Mouse (Mus musculus): ENCODE data around the gene Gng7. TPM values are rescaled to one million over a fixed set of nuclear protein-coding genes. Genes with fewer than 3 reads are reported as not detected.

Gene Gng7
- polyA plus RNA-seq, 1 experiment from 2014 or later: 1.3 TPM

GRCm38 (mm10) chr10:80932700-80933420 lies 81.9 kb downstream of the Gng7 start:
- no peaks in the 10 kb centered on the region for H3K36me3 ChIP-seq (replicated peaks; ENCODE audit: insufficient read depth, low read length)
- peak overlapping the region; percentile 92 for H3K4me2 ChIP-seq (ENCODE audit: low read depth, low read length)
- TF ChIP-seq EP300 (IDR thresholded peaks at IDR 0.05; ENCODE audit: low read depth) (no peak), CTCF (IDR thresholded peaks at IDR 0.05; ENCODE audit: low read depth) (no peak)
- H3K27ac ChIP-seq (ENCODE audit: low read depth): peak overlapping the region; percentile 66
- no peak for DNase-seq
- WGBS (ENCODE audit: insufficient replicate concordance): 3% methylated on average over 17 of the region's 17 CpGs
- ATAC-seq: no peak
- H3K9me3 ChIP-seq (ENCODE audit: low read length): no peaks in the 10 kb centered on the region
- H3K4me1 ChIP-seq (ENCODE audit: insufficient read depth): peaks cover 73% of the 10 kb centered on the region
- H3K4me3 ChIP-seq (ENCODE audit: low read depth, low read length): peak overlapping the region; percentile 75
- H3K9ac ChIP-seq (replicated peaks): peak overlapping the region; percentile 85
- H3K27me3 ChIP-seq (ENCODE audit: insufficient read depth, low read length): peaks cover 49% of the 10 kb centered on the region

- Histone ChIP-seq H3K4me2 (ENCODE audit: low read depth, low read length) (peak overlapping the region; percentile 92), H3K9me3 (ENCODE audit: low read length) (no peaks in the 10 kb centered on the region), H3K27me3 (ENCODE audit: insufficient read depth, low read length) (peaks cover 49% of the 10 kb centered on the region), H3K27ac (ENCODE audit: low read depth) (peak overlapping the region; percentile 66; the same call in 1 of the 2 replicates), H3K4me3 (ENCODE audit: low read depth, low read length) (peak overlapping the region; percentile 75), H3K4me1 (ENCODE audit: insufficient read depth) (peaks cover 70% of the 10 kb centered on the region), H3K36me3 (replicated peaks; ENCODE audit: insufficient read depth, low read length) (no peaks in the 10 kb centered on the region), H3K9ac (replicated peaks) (peak overlapping the region; percentile 85)
- WGBS (ENCODE audit: insufficient replicate concordance): 3% methylated on average over 20 of the region's 20 CpGs
- DNase-seq: peak; percentile 55
- TF ChIP-seq EP300 (IDR thresholded peaks at IDR 0.05; ENCODE audit: low read depth) (no peak), CTCF (IDR thresholded peaks at IDR 0.05; ENCODE audit: low read depth) (no peak)
- no peak for ATAC-seq
These were observed 82.5 kb downstream of the Gng7 start for GRCm38 (mm10) chr10:80932206-80932605.

- ATAC-seq: no peak
- H3K27me3 ChIP-seq (ENCODE audit: insufficient read depth, low read length): peaks cover 48% of the 10 kb centered on the region
- H3K9me3 ChIP-seq (ENCODE audit: low read length): no peaks in the 10 kb centered on the region
- no peak for DNase-seq
- no peak overlapping the region for H3K27ac ChIP-seq (ENCODE audit: low read depth)
- no peaks in the 10 kb centered on the region for H3K36me3 ChIP-seq (replicated peaks; ENCODE audit: insufficient read depth, low read length)
- H3K9ac ChIP-seq (replicated peaks): peak overlapping the region; percentile 85
- peaks cover 65% of the 10 kb centered on the region for H3K4me1 ChIP-seq (ENCODE audit: insufficient read depth)
- H3K4me3 ChIP-seq (ENCODE audit: low read depth, low read length): peak overlapping the region; percentile 75
- TF ChIP-seq EP300 (IDR thresholded peaks at IDR 0.05; ENCODE audit: low read depth): no peak
- TF ChIP-seq CTCF (IDR thresholded peaks at IDR 0.05; ENCODE audit: low read depth): no peak
- WGBS (ENCODE audit: insufficient replicate concordance): 9% methylated on average over 26 of the region's 26 CpGs
- peak overlapping the region; percentile 92 for H3K4me2 ChIP-seq (ENCODE audit: low read depth, low read length)
These were observed 83.0 kb downstream of the Gng7 start for GRCm38 (mm10) chr10:80931695-80932094.

GRCm38 (mm10) chr10:80931153-80931671 lies 83.5 kb downstream of the Gng7 start:
- Histone ChIP-seq H3K27me3 (ENCODE audit: insufficient read depth, low read length) (peaks cover 43% of the 10 kb centered on the region), H3K4me2 (ENCODE audit: low read depth, low read length) (peak overlapping the region; percentile 92), H3K4me1 (ENCODE audit: insufficient read depth) (peaks cover 60% of the 10 kb centered on the region), H3K4me3 (ENCODE audit: low read depth, low read length) (peak overlapping the region; percentile 75), H3K9ac (replicated peaks) (peak overlapping the region; percentile 85), H3K27ac (ENCODE audit: low read depth) (no peak overlapping the region), H3K9me3 (ENCODE audit: low read length) (no peaks in the 10 kb centered on the region), H3K36me3 (replicated peaks; ENCODE audit: insufficient read depth, low read length) (no peaks in the 10 kb centered on the region)
- 16% methylated on average over 12 of the region's 14 CpGs for WGBS (ENCODE audit: insufficient replicate concordance)
- DNase-seq: no peak
- no peak for ATAC-seq
- TF ChIP-seq EP300 (IDR thresholded peaks at IDR 0.05; ENCODE audit: low read depth): no peak
- no peak for TF ChIP-seq CTCF (IDR thresholded peaks at IDR 0.05; ENCODE audit: low read depth)

- peak overlapping the region; percentile 85 for H3K9ac ChIP-seq (replicated peaks)
- H3K27me3 ChIP-seq (ENCODE audit: insufficient read depth, low read length): peaks cover 41% of the 10 kb centered on the region
- H3K27ac ChIP-seq (ENCODE audit: low read depth): peak overlapping the region; percentile 64
- DNase-seq (peak; percentile 51), ATAC-seq (peak; percentile 1; the same call in 1 of the 2 replicates)
- WGBS (ENCODE audit: insufficient replicate concordance): 2% methylated on average over 44 of the region's 45 CpGs
- H3K4me1 ChIP-seq (ENCODE audit: insufficient read depth): peaks cover 57% of the 10 kb centered on the region
- no peaks in the 10 kb centered on the region for H3K36me3 ChIP-seq (replicated peaks; ENCODE audit: insufficient read depth, low read length)
- H3K4me2 ChIP-seq (ENCODE audit: low read depth, low read length): peak overlapping the region; percentile 92
- no peak for TF ChIP-seq EP300 (IDR thresholded peaks at IDR 0.05; ENCODE audit: low read depth)
- TF ChIP-seq CTCF (IDR thresholded peaks at IDR 0.05; ENCODE audit: low read depth): no peak
- H3K4me3 ChIP-seq (ENCODE audit: low read depth, low read length): peak overlapping the region; percentile 75
- no peaks in the 10 kb centered on the region for H3K9me3 ChIP-seq (ENCODE audit: low read length)
These were observed 84.2 kb downstream of the Gng7 start for GRCm38 (mm10) chr10:80930361-80931152.
